Mouse (Mus musculus): ENCODE measurements around the gene Gpr82. TPM values are rescaled to one million over a fixed set of nuclear protein-coding genes. Genes with fewer than 3 reads are reported as not detected.

The Gpr82 gene
- polyA plus RNA-seq, 1 experiment from 2014 or later: 0.57 TPM

Small RNAs within 50 kb of the gene (microRNA-seq; reads per million reads assigned to microRNA genes)
- gene Gm25246 (ENCODE audit: insufficient number of aligned reads): not detected

Other genes with a start within 250 kb of the Gpr82 start
- gene Nyx, start 195.3 kb upstream of the Gpr82 start, polyA plus RNA-seq (2014; fragmentation: Nextera tagmentation; extraction: Ambion mirVana): 0.04 TPM in 1 of 2 replicates, not detected in the other
- gene Gpr34, start 29.3 kb upstream of the Gpr82 start, polyA plus RNA-seq (2014; fragmentation: Nextera tagmentation; extraction: Ambion mirVana): 1.7 and 1.9 TPM in 2 replicates
- 18.3 and 21.4 TPM in 2 replicates for gene Cask, start 190.0 kb downstream of the Gpr82 start, polyA plus RNA-seq (2014; fragmentation: Nextera tagmentation; extraction: Ambion mirVana)

All from forebrain, embryonic 11.5 days (tissue).